Mouse (Mus musculus) brown adipose tissue, adult 24 weeks (tissue): ENCODE measurements at regions not wholly inside any gene's neighbourhood (a gene's known extent, or its start where the extent isn't known, plus 50 kb on each side); places are given as distances from the start of the nearest gene placed in this dataset.
A peak's percentile ranks its signal among the peaks of the same experiment; 100 is the strongest.

ENCODE experiments used
- H3K27ac ChIP-seq: fragments of 200-500 bp; replicated peaks from 2 replicates; pipeline ENCODE4 v1.5.1; 2012; ENCODE audit warnings: low read depth, mild to moderate bottlenecking, low read length
- H3K4me1 ChIP-seq: fragments of 200-500 bp; 2 replicates; pipeline ENCODE4 v1.6.1; 2012; ENCODE audit warnings: low read length, mixed read lengths; ENCODE audit not compliant: control insufficient read depth, insufficient read depth, insufficient read length
- H3K4me3 ChIP-seq: fragments of 200-500 bp; 2 replicates; pipeline ENCODE4 v1.5.1; 2012; ENCODE audit warnings: low read depth, mild to moderate bottlenecking, low read length, moderate library complexity; ENCODE audit not compliant: insufficient read depth

- H3K4me1 ChIP-seq: no peaks in the 10 kb centered on the region
- peak overlapping the region; percentile 26; the same call in 1 of the 2 replicates for H3K4me3 ChIP-seq
- H3K27ac ChIP-seq: no peak overlapping the region
Observed at GRCm38 (mm10) chr3:149519575-149519929, 529.2 kb upstream of the Adgrl2 start.

DNA sequence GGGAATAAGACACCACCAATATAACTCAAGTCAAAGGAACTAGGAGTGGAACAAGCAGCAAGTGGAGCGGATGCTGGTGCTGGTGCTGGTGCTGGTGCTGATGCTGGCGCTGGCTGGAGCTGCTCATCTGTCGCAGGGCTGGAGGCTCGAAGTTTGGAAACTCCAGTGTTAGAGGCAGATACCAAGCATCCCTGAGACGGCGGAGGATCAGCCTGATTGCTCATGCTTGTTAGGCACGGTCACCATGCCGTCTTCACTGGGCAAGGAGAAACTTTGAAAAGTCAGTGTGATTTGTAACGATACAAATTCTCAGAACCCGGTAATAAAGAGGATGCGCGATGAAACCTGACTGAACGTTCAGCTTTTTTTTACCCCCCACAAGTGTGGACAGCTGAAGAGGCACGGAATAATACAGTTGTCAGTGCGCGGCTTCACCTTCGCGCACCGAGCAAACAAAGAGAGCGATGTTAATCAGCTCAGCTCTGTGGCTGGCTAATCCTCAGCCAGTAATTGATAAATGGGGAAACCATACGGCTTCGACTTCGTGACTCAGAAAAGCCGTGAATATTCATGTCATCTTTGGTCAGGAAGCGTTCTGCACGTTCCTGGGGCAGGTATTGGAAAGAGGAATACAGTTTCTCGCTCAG lies 528.7 kb upstream of the Adgrl2 start:
- peak overlapping the region; percentile 26; the same call in 1 of the 2 replicates for H3K4me3 ChIP-seq
- no peaks in the 10 kb centered on the region for H3K4me1 ChIP-seq

DNA sequence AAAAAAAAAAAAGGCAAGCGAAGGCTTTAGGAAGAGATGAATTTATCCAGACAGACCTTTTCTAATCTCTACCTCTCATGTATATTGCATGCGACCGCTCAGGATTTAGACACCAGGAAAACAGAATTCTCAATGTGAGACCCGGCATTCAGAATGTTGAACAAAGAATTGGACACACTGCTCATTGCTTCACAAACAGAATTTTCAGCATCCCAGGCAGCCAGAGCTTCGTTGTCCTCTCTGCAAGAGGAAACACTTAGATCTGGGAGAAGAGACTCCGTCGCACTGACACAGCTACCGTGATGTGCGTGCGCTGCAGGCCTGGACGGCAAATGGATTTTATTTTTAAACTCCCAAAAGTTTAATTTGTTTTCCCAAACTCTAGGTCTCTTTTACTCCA lies 527.2 kb upstream of the Adgrl2 start:
- Histone ChIP-seq H3K4me1 (no peaks in the 10 kb centered on the region), H3K4me3 (no peak overlapping the region), H3K27ac (no peak overlapping the region)

More for the DNA sequence above, 528.7 kb upstream of the Adgrl2 start:
- H3K27ac ChIP-seq: no peak overlapping the region

- no peak overlapping the region for H3K4me3 ChIP-seq
Observed at GRCm38 (mm10) chr3:149509178-149509577, 518.8 kb upstream of the Adgrl2 start.

DNA sequence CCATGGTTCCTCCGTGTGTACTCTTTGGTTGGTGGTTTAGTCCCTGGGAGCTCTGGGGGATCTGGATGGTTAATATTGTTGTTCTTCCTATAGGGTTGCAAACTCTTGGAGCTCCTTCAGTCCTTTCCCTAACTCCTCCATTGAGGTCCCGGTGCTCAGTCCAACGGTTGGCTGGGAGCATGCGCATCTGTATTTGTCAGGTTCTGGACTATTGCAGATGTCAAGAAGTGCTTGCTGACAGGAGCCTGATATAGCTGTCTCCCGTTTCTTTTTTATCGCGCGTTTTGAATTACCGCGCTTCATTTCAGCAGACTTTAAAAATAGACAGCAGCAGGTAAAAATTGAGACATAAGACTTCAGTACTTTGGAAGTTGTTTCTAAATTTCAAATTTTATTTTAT lies 518.3 kb upstream of the Adgrl2 start:
- Histone ChIP-seq H3K4me3 (no peak overlapping the region), H3K4me1 (no peaks in the 10 kb centered on the region), H3K27ac (no peak overlapping the region)

More at GRCm38 (mm10) chr3:149509178-149509577, 518.8 kb upstream of the Adgrl2 start:
- no peak overlapping the region for H3K27ac ChIP-seq
- H3K4me1 ChIP-seq: no peaks in the 10 kb centered on the region

- Histone ChIP-seq H3K4me3 (no peak overlapping the region), H3K27ac (no peak overlapping the region)
Observed at GRCm38 (mm10) chr3:149505692-149506091, 515.3 kb upstream of the Adgrl2 start.

DNA sequence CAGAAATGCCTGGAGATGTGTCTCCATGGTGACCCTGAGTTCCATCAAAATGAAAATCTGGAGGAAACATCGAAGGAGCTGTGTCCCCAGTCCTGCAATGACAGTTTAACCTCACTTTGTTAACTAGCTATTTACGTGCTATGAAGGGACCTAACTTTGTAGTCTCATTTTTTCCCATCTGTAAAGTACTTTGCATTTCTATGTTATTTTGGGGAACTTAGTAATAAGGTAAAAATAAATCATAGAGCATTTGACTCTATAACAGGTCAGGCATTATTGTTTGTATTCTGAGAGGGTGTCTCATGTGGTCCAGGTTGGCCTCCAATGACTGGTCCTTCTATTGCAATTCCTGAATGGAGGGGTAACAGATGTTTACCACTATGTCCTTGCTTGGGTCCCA lies 513.6 kb upstream of the Adgrl2 start:
- no peaks in the 10 kb centered on the region for H3K4me1 ChIP-seq
- H3K27ac ChIP-seq: no peak overlapping the region
- no peak overlapping the region for H3K4me3 ChIP-seq

More at GRCm38 (mm10) chr3:149505692-149506091, 515.3 kb upstream of the Adgrl2 start:
- no peaks in the 10 kb centered on the region for H3K4me1 ChIP-seq

DNA sequence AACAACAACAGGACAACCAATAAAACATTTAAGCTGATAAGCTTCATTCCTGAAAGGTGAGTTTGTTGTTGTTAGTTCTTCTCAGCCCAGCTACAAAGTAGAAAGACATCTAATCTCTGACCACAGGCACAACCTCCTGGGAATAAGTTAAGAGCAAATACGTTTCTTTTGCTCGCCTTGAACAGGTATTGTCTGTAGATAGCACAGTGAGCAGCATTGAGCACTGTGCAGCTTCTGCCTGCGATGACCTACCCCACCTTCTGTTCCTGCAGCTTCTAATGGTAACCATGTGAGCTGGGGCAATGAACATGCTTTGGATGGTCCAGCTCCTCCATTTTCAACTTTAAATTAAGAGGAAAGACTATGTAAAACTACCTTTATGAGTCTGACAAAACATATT lies 509.8 kb upstream of the Adgrl2 start:
- Histone ChIP-seq H3K27ac (no peak overlapping the region), H3K4me3 (no peak overlapping the region), H3K4me1 (peaks cover 4% of the 10 kb centered on the region; the same call in 1 of the 2 replicates)

- Histone ChIP-seq H3K27ac (no peak overlapping the region), H3K4me1 (peaks cover 4% of the 10 kb centered on the region; the same call in 1 of the 2 replicates), H3K4me3 (no peak overlapping the region)
Observed at GRCm38 (mm10) chr3:149498765-149499164, 508.4 kb upstream of the Adgrl2 start.

DNA sequence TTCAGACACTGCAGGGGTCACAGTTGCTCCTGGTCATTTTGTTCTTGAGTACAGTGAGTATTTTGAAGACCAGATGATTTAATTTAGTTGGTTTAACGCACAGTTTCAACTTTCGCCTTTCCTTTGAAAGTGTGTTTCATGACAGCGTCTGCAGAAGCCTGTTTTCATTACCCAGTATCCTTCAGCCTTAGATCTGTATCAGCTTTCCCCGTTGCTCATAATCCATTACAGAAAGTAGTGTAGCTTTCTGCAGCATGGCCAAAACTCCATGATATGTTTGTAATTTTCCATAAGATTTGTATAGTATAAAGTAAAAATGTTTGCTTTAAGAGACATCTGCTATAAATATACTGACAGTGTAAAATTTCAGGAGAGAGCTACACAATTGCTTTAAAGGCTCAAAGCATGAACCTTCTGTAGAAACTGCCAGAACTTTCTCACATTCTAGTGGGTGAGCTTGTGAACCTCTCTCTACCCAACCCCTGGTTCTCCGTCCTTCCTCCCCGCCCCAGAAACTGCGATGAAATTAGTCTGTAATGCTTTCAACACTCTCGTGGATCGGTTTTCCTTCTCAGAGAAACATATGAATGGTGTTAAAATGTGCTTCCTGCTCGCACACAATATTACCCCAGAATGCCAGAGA lies 506.6 kb upstream of the Adgrl2 start:
- peak overlapping the region; percentile 70; the same call in 1 of the 2 replicates for H3K27ac ChIP-seq
- peak overlapping the region; percentile 39 for H3K4me3 ChIP-seq
- H3K4me1 ChIP-seq: peaks cover 4% of the 10 kb centered on the region; the same call in 1 of the 2 replicates

GRCm38 (mm10) chr3:149496122-149496521 lies 505.8 kb upstream of the Adgrl2 start:
- H3K4me3 ChIP-seq: no peak overlapping the region
- no peak overlapping the region for H3K27ac ChIP-seq
- H3K4me1 ChIP-seq: peaks cover 4% of the 10 kb centered on the region; the same call in 1 of the 2 replicates

- Histone ChIP-seq H3K4me1 (no peaks in the 10 kb centered on the region), H3K27ac (no peak overlapping the region), H3K4me3 (no peak overlapping the region)
Observed at GRCm38 (mm10) chr3:149488147-149488546, 497.8 kb upstream of the Adgrl2 start.

GRCm38 (mm10) chr3:149485406-149485805 lies 495.1 kb upstream of the Adgrl2 start:
- Histone ChIP-seq H3K4me1 (no peaks in the 10 kb centered on the region), H3K27ac (no peak overlapping the region), H3K4me3 (no peak overlapping the region)

DNA sequence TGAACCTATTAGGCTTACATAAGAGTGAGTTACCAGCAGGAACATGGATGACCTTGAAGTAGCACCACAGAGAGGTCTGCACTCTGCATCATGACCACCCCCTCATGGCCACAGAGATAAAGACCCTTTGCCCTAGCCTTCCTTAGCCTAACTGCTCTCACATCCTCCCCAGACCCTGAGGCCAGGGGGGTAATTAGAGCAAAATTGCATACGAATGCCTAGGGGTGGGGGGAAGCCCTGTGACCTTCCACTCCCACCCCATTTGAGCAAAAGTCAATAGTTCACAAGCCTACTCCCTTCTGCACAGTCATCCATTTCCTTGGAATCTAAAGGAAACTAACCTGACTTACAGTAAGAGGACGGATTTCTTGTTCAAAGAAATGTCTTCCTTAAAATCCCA lies 494.0 kb upstream of the Adgrl2 start:
- H3K27ac ChIP-seq: no peak overlapping the region

DNA sequence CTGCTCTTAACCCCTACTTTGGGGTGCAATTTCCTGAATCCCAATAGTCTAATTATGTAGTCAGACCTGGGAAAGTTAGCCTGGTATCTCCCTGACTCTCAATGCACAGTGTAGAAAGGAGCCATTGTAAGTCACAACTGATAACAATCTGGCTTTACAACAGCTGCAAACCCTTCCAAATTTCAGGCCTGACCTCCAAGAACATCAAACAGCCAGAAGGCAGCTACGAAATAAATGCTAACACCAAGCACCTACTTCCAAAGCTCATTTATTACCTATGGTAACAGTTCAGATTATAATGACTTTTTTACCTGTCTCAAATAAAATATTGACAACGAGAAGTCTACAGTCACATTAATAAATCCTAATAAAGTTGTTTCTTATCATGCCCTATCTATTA lies 485.8 kb upstream of the Adgrl2 start:
- Histone ChIP-seq H3K4me3 (no peak overlapping the region), H3K27ac (no peak overlapping the region), H3K4me1 (no peaks in the 10 kb centered on the region)

More for the DNA sequence above, 494.0 kb upstream of the Adgrl2 start:
- Histone ChIP-seq H3K4me1 (no peaks in the 10 kb centered on the region), H3K4me3 (no peak overlapping the region)

DNA sequence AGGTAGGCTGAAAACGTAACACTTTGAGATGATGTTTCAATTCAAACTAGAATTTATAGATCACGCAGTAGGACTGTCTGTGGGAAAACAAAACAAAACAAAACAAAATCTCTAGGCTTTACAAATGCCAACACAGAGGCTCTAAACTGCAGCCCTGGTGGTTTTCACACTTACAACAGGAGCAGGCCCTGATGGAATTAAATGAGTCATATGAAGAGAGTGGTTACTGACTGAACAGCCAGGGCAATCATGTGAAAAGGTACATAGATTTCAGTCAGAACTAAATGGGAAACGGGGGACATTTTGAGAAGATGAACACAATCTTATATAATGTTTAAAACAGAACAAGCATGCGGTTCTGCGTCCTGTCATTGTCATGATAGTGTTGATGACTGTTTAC lies 476.6 kb upstream of the Adgrl2 start:
- H3K4me3 ChIP-seq: no peak overlapping the region
- H3K4me1 ChIP-seq: no peaks in the 10 kb centered on the region
- H3K27ac ChIP-seq: no peak overlapping the region
